Mouse (Mus musculus) granulocyte monocyte progenitor cell, adult 5-6 weeks (primary cell): Measurements from ENCODE around the gene Aftph. TPM values are rescaled to one million over a fixed set of nuclear protein-coding genes. Genes with fewer than 3 reads are reported as not detected.
"Not testable (repeated sequence)": the region's sequence is repeated elsewhere in the genome, so short reads cannot be mapped to it uniquely, and the experiment has no call there.

Experiments
- ATAC-seq: replicated peaks from 2 replicates; pipeline ENCODE4 v1.8.0; 2016; ENCODE audit warnings: mild to moderate bottlenecking, moderate TSS enrichment, inconsistent platforms; ENCODE audit not compliant: poor library complexity, severe bottlenecking
- total RNA-seq, 2 experiments: library from RNA; stranded (forward) in 1 of 2; stranded (reverse) in 1 of 2; fragments of 200-712, 200-1000 nt in 1 of 2; fragments of >200 nt in 1 of 2; fragmentation: Nextera tagmentation in 1 of 2; gene quantifications; 2 replicates each; pipeline ENCODE4 v1.2.3; 2014 to 2017

The Aftph gene
- 47.8 and 58.4 TPM in 2 replicates for total RNA-seq (2014; fragmentation: Nextera tagmentation)
- total RNA-seq (2017) = 44.6 and 50.5 TPM in 2 replicates

- ATAC-seq = peak; percentile 87
Observed at GRCm38 (mm10) chr11:20741201-20742100, at the start of gene Aftph. Gene Aftph (minus strand): TSS chr11:20741589.

GRCm38 (mm10) chr11:20789015-20789414 is 47.6 kb upstream of the Aftph start:
- ATAC-seq = no peak

GRCm38 (mm10) chr11:20788070-20788469 is 46.7 kb upstream of the Aftph start:
- ATAC-seq = no peak

- ATAC-seq = no peak
Observed at GRCm38 (mm10) chr11:20786191-20786590, 44.8 kb upstream of the Aftph start.

GRCm38 (mm10) chr11:20785186-20785585 is 43.8 kb upstream of the Aftph start:
- ATAC-seq = no peak

- no peak for ATAC-seq
Observed at GRCm38 (mm10) chr11:20784776-20785175, 43.4 kb upstream of the Aftph start.

GRCm38 (mm10) chr11:20783467-20783866 is 42.1 kb upstream of the Aftph start:
- ATAC-seq = no peak

- no peak for ATAC-seq
Observed at GRCm38 (mm10) chr11:20782620-20783019, 41.2 kb upstream of the Aftph start.

GRCm38 (mm10) chr11:20780312-20780711 is 38.9 kb upstream of the Aftph start:
- ATAC-seq = no peak

GRCm38 (mm10) chr11:20778861-20779563 is 37.6 kb upstream of the Aftph start:
- peak; percentile 72 for ATAC-seq

- ATAC-seq = peak; percentile 83
Observed at GRCm38 (mm10) chr11:20778298-20778697, 36.9 kb upstream of the Aftph start.

GRCm38 (mm10) chr11:20776668-20777067 is 35.3 kb upstream of the Aftph start:
- ATAC-seq = no peak

GRCm38 (mm10) chr11:20772642-20773041 is 31.3 kb upstream of the Aftph start:
- ATAC-seq = no peak

- ATAC-seq = not testable (repeated sequence)
Observed at GRCm38 (mm10) chr11:20771827-20772226, 30.4 kb upstream of the Aftph start.

- peak; percentile 77 for ATAC-seq
Observed at GRCm38 (mm10) chr11:20761984-20762383, 20.6 kb upstream of the Aftph start.

- ATAC-seq = no peak
Observed at GRCm38 (mm10) chr11:20750573-20750972, 9.2 kb upstream of the Aftph start.

GRCm38 (mm10) chr11:20743353-20743752 is 2.0 kb upstream of the Aftph start:
- ATAC-seq = no peak

- ATAC-seq = peak; percentile 16
Observed at GRCm38 (mm10) chr11:20742361-20742897, 1.0 kb upstream of the Aftph start.

GRCm38 (mm10) chr11:20740481-20741200 is 748 bp downstream of the Aftph start:
- peak; percentile 25 for ATAC-seq

GRCm38 (mm10) chr11:20734066-20734465 is 7.3 kb downstream of the Aftph start:
- ATAC-seq = no peak
